Mouse (Mus musculus) layer of hippocampus, adult 2 months (tissue): ENCODE results near the gene Ccdc162. TPM values are rescaled to one million over a fixed set of nuclear protein-coding genes. Genes with fewer than 3 reads are reported as not detected.

Source experiments
- DNase-seq, 2 experiments: peaks; one replicate each; pipeline ENCODE4 v3.0.0; 2022; ENCODE audit warnings: low spot score in 2 of 2
- H3K27ac ChIP-seq: fragments of 200-600 bp; 2 replicates; pipeline ENCODE4 v1.8.1; 2022
- H3K4me3 ChIP-seq: fragments of 200-600 bp; 2 replicates; pipeline ENCODE4 v1.8.1; 2022; ENCODE audit warnings: mild to moderate bottlenecking
- CTCF ChIP-seq: fragments of 200-600 bp; conservative IDR thresholded peaks from 2 replicates; pipeline ENCODE4 v1.8.1; 2022; ENCODE audit warnings: antibody characterized with exemption, mild to moderate bottlenecking, moderate library complexity
- total RNA-seq, 2 experiments: library from RNA; stranded (reverse); gene quantifications; 2 replicates each; pipeline ENCODE4 v1.2.3; 2021

Gene Ccdc162
- total RNA-seq, 2 experiments from 2014 or later, result 0.91 to 1.6 TPM

GRCm38 (mm10) chr10:41601302-41601701 lies 115.1 kb downstream of the Ccdc162 start:
- no peak for TF ChIP-seq CTCF
- no peak overlapping the region for H3K27ac ChIP-seq
- no peak overlapping the region for H3K4me3 ChIP-seq
- no peak for DNase-seq

GRCm38 (mm10) chr10:41599051-41599450 lies 117.4 kb downstream of the Ccdc162 start:
- H3K27ac ChIP-seq, result no peak overlapping the region
- no peak for TF ChIP-seq CTCF
- DNase-seq, result no peak
- H3K4me3 ChIP-seq, result no peak overlapping the region

- Histone ChIP-seq H3K4me3 (no peak overlapping the region), H3K27ac (no peak overlapping the region)
- no peak for DNase-seq
- TF ChIP-seq CTCF, result no peak
Measured at GRCm38 (mm10) chr10:41598221-41598620, 118.2 kb downstream of the Ccdc162 start.

- TF ChIP-seq CTCF, result no peak
- Histone ChIP-seq H3K27ac (no peak overlapping the region), H3K4me3 (no peak overlapping the region)
- no peak for DNase-seq
Measured at GRCm38 (mm10) chr10:41595550-41595949, 120.9 kb downstream of the Ccdc162 start.

- TF ChIP-seq CTCF, result no peak
- H3K27ac ChIP-seq, result no peak overlapping the region
- DNase-seq, result no peak
- no peak overlapping the region for H3K4me3 ChIP-seq
Measured at GRCm38 (mm10) chr10:41594957-41595356, 121.5 kb downstream of the Ccdc162 start.

- Histone ChIP-seq H3K27ac (no peak overlapping the region), H3K4me3 (no peak overlapping the region)
- TF ChIP-seq CTCF, result no peak
- DNase-seq, result no peak
Measured at GRCm38 (mm10) chr10:41594433-41594832, 122.0 kb downstream of the Ccdc162 start.

GRCm38 (mm10) chr10:41588616-41589015 lies 127.8 kb downstream of the Ccdc162 start:
- H3K27ac ChIP-seq, result no peak overlapping the region
- H3K4me3 ChIP-seq, result no peak overlapping the region
- DNase-seq, result no peak
- no peak for TF ChIP-seq CTCF

- Histone ChIP-seq H3K4me3 (no peak overlapping the region), H3K27ac (no peak overlapping the region)
- no peak for DNase-seq
- no peak for TF ChIP-seq CTCF
Measured at GRCm38 (mm10) chr10:41586947-41587852, 129.2 kb downstream of the Ccdc162 start.

- H3K4me3 ChIP-seq, result no peak overlapping the region
- no peak for DNase-seq
- no peak overlapping the region for H3K27ac ChIP-seq
- no peak for TF ChIP-seq CTCF
Measured at GRCm38 (mm10) chr10:41583383-41583782, 133.1 kb downstream of the Ccdc162 start.

GRCm38 (mm10) chr10:41582901-41583361 lies 133.5 kb downstream of the Ccdc162 start:
- TF ChIP-seq CTCF, result no peak
- no peak overlapping the region for H3K4me3 ChIP-seq
- no peak for DNase-seq
- no peak overlapping the region for H3K27ac ChIP-seq

- TF ChIP-seq CTCF, result no peak
- Histone ChIP-seq H3K4me3 (no peak overlapping the region), H3K27ac (no peak overlapping the region)
- DNase-seq, result no peak
Measured at GRCm38 (mm10) chr10:41580441-41580840, 136.0 kb downstream of the Ccdc162 start.

GRCm38 (mm10) chr10:41578541-41578940 lies 137.9 kb downstream of the Ccdc162 start:
- TF ChIP-seq CTCF, result no peak
- no peak overlapping the region for H3K4me3 ChIP-seq
- H3K27ac ChIP-seq, result no peak overlapping the region
- DNase-seq, result no peak

- DNase-seq, result no peak
- Histone ChIP-seq H3K27ac (no peak overlapping the region), H3K4me3 (no peak overlapping the region)
- TF ChIP-seq CTCF, result no peak
Measured at GRCm38 (mm10) chr10:41576328-41576833, 140.1 kb downstream of the Ccdc162 start.
